Mouse (Mus musculus): ENCODE measurements around the gene Igsf8. TPM values are rescaled to one million over a fixed set of nuclear protein-coding genes. Genes with fewer than 3 reads are reported as not detected.
A peak's percentile ranks its signal among the peaks of the same experiment; 100 is the strongest.

Igsf8 gene
- polyA plus RNA-seq, 1 experiment: 55.6 TPM

GRCm38 (mm10) chr1:172317946-172318345, 56.5 kb downstream of the Igsf8 start:
- Histone ChIP-seq H3K4me3 (ENCODE audit: insufficient read depth, low read length) (no peak overlapping the region), H3K4me1 (ENCODE audit: control insufficient read depth, insufficient read depth, low read length) (peaks cover 2% of the 10 kb centered on the region; the same call in 1 of the 2 replicates), H3K27ac (ENCODE audit: insufficient read depth, low read length) (no peak overlapping the region)
- TF ChIP-seq POLR2A (IDR thresholded peaks at IDR 0.05; ENCODE audit: low read depth, low read length) (no peak), CTCF (IDR thresholded peaks at IDR 0.05; ENCODE audit: borderline replicate concordance, insufficient read depth, low read length) (no peak)

DNA sequence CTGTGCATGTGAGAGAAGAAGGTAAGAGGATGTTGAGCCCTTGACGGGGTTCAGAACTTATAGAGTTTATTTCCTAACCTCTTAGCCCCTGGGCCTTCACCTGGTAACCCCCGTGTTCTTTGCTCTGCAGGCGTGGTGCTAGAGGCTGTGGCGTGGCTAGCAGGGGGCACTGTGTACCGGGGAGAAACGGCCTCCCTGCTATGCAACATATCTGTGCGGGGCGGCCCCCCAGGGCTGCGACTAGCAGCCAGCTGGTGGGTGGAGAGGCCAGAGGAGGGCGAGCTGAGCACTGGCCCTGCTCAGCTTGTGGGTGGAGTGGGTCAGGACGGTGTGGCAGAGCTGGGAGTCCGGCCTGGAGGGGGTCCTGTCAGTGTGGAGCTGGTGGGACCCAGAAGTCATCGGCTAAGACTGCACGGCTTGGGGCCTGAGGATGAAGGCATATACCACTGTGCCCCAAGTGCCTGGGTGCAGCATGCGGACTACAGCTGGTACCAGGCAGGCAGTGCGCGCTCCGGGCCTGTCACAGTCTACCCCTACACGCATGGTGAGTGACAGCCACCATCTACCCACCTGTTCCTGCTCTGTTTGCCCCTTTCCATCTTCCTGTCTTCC, 57.1 kb downstream of the Igsf8 start:
- H3K4me1 ChIP-seq (ENCODE audit: control insufficient read depth, insufficient read depth, low read length): no peaks in the 10 kb centered on the region
- H3K4me3 ChIP-seq (ENCODE audit: insufficient read depth, low read length): no peak overlapping the region
- no peak for TF ChIP-seq CTCF (IDR thresholded peaks at IDR 0.05; ENCODE audit: borderline replicate concordance, insufficient read depth, low read length)
- no peak for TF ChIP-seq POLR2A (IDR thresholded peaks at IDR 0.05; ENCODE audit: low read depth, low read length)
- no peak overlapping the region for H3K27ac ChIP-seq (ENCODE audit: insufficient read depth, low read length)

- Histone ChIP-seq H3K4me3 (ENCODE audit: insufficient read depth, low read length) (no peak overlapping the region), H3K4me1 (ENCODE audit: control insufficient read depth, insufficient read depth, low read length) (no peaks in the 10 kb centered on the region), H3K27ac (ENCODE audit: insufficient read depth, low read length) (no peak overlapping the region)
- TF ChIP-seq CTCF (IDR thresholded peaks at IDR 0.05; ENCODE audit: borderline replicate concordance, insufficient read depth, low read length) (no peak), POLR2A (IDR thresholded peaks at IDR 0.05; ENCODE audit: low read depth, low read length) (no peak)
Observed at GRCm38 (mm10) chr1:172319346-172319745, 57.9 kb downstream of the Igsf8 start.

- Histone ChIP-seq H3K27ac (ENCODE audit: insufficient read depth, low read length) (no peak overlapping the region), H3K4me3 (ENCODE audit: insufficient read depth, low read length) (no peak overlapping the region), H3K4me1 (ENCODE audit: control insufficient read depth, insufficient read depth, low read length) (no peaks in the 10 kb centered on the region)
- TF ChIP-seq POLR2A (IDR thresholded peaks at IDR 0.05; ENCODE audit: low read depth, low read length): no peak
- TF ChIP-seq CTCF (IDR thresholded peaks at IDR 0.05; ENCODE audit: borderline replicate concordance, insufficient read depth, low read length): no peak
Observed at GRCm38 (mm10) chr1:172319921-172320411, 58.5 kb downstream of the Igsf8 start.

DNA sequence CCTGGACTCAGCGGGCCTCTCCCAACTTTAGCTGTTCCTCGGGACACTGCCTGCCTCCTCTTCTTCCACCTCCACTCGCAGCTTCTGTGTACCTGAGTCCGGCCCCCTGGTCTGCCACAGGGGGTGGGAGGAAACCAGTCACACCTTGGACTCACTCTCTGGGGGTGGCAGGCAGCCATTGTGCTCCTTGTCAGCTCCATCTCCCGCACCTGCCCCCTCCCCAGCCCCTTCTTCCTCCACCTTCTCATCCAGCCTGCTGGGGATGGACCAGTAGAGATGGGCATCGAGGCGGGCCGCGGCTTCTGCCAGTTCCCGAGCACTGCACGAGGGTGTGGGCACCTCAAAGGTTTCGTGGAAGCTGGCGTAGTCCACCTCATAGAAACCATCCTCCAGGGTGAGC, 61.3 kb downstream of the Igsf8 start:
- Histone ChIP-seq H3K4me3 (ENCODE audit: insufficient read depth, low read length) (no peak overlapping the region), H3K27ac (ENCODE audit: insufficient read depth, low read length) (no peak overlapping the region), H3K4me1 (ENCODE audit: control insufficient read depth, insufficient read depth, low read length) (no peaks in the 10 kb centered on the region)
- no peak for TF ChIP-seq CTCF (IDR thresholded peaks at IDR 0.05; ENCODE audit: borderline replicate concordance, insufficient read depth, low read length)
- TF ChIP-seq POLR2A (IDR thresholded peaks at IDR 0.05; ENCODE audit: low read depth, low read length): no peak

DNA sequence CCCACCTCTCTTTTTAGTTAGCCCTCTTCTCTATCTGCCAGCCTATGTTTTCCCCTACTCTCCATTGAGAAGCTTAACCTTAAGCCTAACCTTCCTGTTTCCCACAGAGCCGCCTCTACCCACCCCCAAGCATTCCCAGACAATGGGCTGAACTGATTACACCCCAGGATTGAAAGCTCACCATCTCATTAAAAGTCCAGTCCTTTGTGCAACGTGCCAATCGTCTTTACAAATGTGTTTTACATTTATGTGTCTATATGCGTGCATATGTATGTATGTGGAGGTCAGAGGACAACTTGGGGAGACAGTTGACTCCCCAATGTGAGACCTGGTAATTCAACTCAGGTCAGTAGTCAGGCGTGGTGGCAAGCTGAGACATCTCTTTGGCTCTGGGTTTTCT, 61.9 kb downstream of the Igsf8 start:
- H3K4me3 ChIP-seq (ENCODE audit: insufficient read depth, low read length): no peak overlapping the region
- no peaks in the 10 kb centered on the region for H3K4me1 ChIP-seq (ENCODE audit: control insufficient read depth, insufficient read depth, low read length)
- no peak for TF ChIP-seq CTCF (IDR thresholded peaks at IDR 0.05; ENCODE audit: borderline replicate concordance, insufficient read depth, low read length)
- TF ChIP-seq POLR2A (IDR thresholded peaks at IDR 0.05; ENCODE audit: low read depth, low read length): no peak
- H3K27ac ChIP-seq (ENCODE audit: insufficient read depth, low read length): no peak overlapping the region

GRCm38 (mm10) chr1:172323801-172324359, 62.4 kb downstream of the Igsf8 start:
- TF ChIP-seq CTCF (IDR thresholded peaks at IDR 0.05; ENCODE audit: borderline replicate concordance, insufficient read depth, low read length): no peak
- TF ChIP-seq POLR2A (IDR thresholded peaks at IDR 0.05; ENCODE audit: low read depth, low read length): no peak
- Histone ChIP-seq H3K4me3 (ENCODE audit: insufficient read depth, low read length) (no peak overlapping the region), H3K4me1 (ENCODE audit: control insufficient read depth, insufficient read depth, low read length) (no peaks in the 10 kb centered on the region), H3K27ac (ENCODE audit: insufficient read depth, low read length) (no peak overlapping the region)

DNA sequence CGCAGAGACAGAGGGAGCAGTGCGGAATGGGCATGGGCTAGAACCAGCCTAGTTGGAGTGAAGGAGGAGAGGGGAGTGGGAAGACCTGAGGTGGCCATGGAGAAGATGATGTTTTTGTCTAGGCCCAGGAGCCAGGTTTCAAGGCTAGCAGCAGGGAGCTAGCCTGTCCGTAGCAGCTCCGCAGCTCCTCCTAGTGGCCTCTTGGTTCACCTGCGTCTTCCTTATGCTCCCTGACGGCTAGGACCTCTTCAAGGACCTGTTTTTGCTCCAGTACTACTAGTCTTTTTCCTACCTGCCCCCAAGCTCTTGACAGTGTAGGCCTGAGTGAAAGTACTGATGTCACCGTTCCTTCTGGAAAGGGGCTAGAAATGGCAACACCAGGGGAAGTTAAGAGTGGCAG, 63.3 kb downstream of the Igsf8 start:
- TF ChIP-seq POLR2A (IDR thresholded peaks at IDR 0.05; ENCODE audit: low read depth, low read length) (no peak), CTCF (IDR thresholded peaks at IDR 0.05; ENCODE audit: borderline replicate concordance, insufficient read depth, low read length) (peak; percentile 95)
- H3K4me1 ChIP-seq (ENCODE audit: control insufficient read depth, insufficient read depth, low read length): no peaks in the 10 kb centered on the region
- H3K27ac ChIP-seq (ENCODE audit: insufficient read depth, low read length): no peak overlapping the region
- no peak overlapping the region for H3K4me3 ChIP-seq (ENCODE audit: insufficient read depth, low read length)

- Histone ChIP-seq H3K4me1 (ENCODE audit: control insufficient read depth, insufficient read depth, low read length) (no peaks in the 10 kb centered on the region), H3K4me3 (ENCODE audit: insufficient read depth, low read length) (peak overlapping the region; percentile 4; the same call in 1 of the 2 replicates), H3K27ac (ENCODE audit: insufficient read depth, low read length) (no peak overlapping the region)
- TF ChIP-seq CTCF (IDR thresholded peaks at IDR 0.05; ENCODE audit: borderline replicate concordance, insufficient read depth, low read length) (peak; percentile 85), POLR2A (IDR thresholded peaks at IDR 0.05; ENCODE audit: low read depth, low read length) (no peak)
Observed at GRCm38 (mm10) chr1:172325680-172326535, 64.5 kb downstream of the Igsf8 start.

Data from embryonic fibroblast, embryonic 13.5 days (primary cell).